Mouse (Mus musculus): ENCODE data around the gene St5. TPM values are rescaled to one million over a fixed set of nuclear protein-coding genes. Genes with fewer than 3 reads are reported as not detected.

St5 gene
- polyA plus RNA-seq, 1 experiment from 2014 or later = 29.6 TPM

GRCm38 (mm10) chr7:109561466-109562153 lies 141.8 kb downstream of the St5 start:
- Histone ChIP-seq H3K4me3 (ENCODE audit: low read depth, low read length) (no peak overlapping the region), H3K27me3 (ENCODE audit: control insufficient read depth, insufficient read depth, low read depth, low read length) (no peaks in the 10 kb centered on the region), H3K9me3 (replicated peaks; ENCODE audit: control insufficient read depth, low read length) (no peaks in the 10 kb centered on the region), H3K36me3 (ENCODE audit: control insufficient read depth, insufficient read depth) (no peaks in the 10 kb centered on the region), H3K4me1 (ENCODE audit: control insufficient read depth, low read depth, low read length) (no peaks in the 10 kb centered on the region; the same call in none of the 2 replicates), H3K27ac (ENCODE audit: low read length) (no peak overlapping the region), H3K4me2 (ENCODE audit: low read depth, low read length) (no peak overlapping the region), H3K9ac (ENCODE audit: low read depth, low read length) (no peak overlapping the region)
- 39% methylated on average over 8 of the region's 8 CpGs for WGBS (ENCODE audit: insufficient replicate concordance)
- no peak for ATAC-seq (ENCODE audit: low read depth)

DNA sequence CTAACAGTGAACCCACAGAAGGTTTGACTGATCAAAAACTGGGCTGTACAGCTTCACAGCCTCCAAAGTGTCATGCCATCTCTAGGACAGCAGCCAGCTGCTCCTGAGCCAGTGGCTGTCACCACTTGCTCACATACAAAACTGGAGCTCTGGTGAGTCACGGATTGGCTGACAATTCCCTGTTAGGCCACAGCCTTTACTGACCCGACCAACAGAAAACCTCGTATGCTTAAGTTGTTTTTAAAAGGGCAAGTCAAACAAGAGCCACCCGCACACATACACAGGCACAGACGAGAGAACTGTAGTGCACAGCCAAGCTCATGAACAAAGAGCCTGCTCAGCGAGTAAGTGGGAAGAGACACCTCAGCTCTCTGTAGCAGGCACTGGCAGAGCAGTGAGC lies 143.9 kb downstream of the St5 start:
- Histone ChIP-seq H3K4me1 (ENCODE audit: control insufficient read depth, low read depth, low read length) (no peaks in the 10 kb centered on the region; the same call in none of the 2 replicates), H3K9ac (ENCODE audit: low read depth, low read length) (no peak overlapping the region), H3K9me3 (replicated peaks; ENCODE audit: control insufficient read depth, low read length) (no peaks in the 10 kb centered on the region), H3K36me3 (ENCODE audit: control insufficient read depth, insufficient read depth) (no peaks in the 10 kb centered on the region), H3K4me2 (ENCODE audit: low read depth, low read length) (no peak overlapping the region), H3K4me3 (ENCODE audit: low read depth, low read length) (no peak overlapping the region), H3K27ac (ENCODE audit: low read length) (no peak overlapping the region), H3K27me3 (ENCODE audit: control insufficient read depth, insufficient read depth, low read depth, low read length) (no peaks in the 10 kb centered on the region)
- 59% methylated on average over 6 of the region's 6 CpGs for WGBS (ENCODE audit: insufficient replicate concordance)
- ATAC-seq (ENCODE audit: low read depth) = peak; percentile 37

DNA sequence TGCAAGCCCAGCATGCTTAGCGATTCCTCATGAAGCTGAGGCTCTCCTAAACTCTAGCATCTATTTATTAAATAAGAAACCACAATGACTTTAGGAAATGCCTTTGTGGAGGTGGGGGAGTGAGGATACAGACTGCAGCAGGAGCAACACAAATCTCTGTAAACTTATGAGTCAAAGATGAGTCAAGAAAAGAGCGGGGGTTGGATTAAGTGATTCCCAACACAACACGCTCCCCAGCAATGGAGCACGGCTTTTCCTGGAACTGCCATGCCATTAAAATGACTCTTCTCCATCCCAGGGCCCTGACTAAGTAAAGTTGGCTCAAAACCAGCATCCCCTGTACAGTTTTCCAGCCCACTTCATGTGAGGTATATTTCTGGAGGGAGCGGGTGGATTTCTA lies 156.7 kb downstream of the St5 start:
- H3K4me3 ChIP-seq (ENCODE audit: low read depth, low read length) = no peak overlapping the region

GRCm38 (mm10) chr7:109546186-109546585 lies 157.2 kb downstream of the St5 start:
- Histone ChIP-seq H3K27me3 (ENCODE audit: control insufficient read depth, insufficient read depth, low read depth, low read length) (no peaks in the 10 kb centered on the region), H3K4me2 (ENCODE audit: low read depth, low read length) (no peak overlapping the region), H3K27ac (ENCODE audit: low read length) (no peak overlapping the region), H3K9me3 (replicated peaks; ENCODE audit: control insufficient read depth, low read length) (no peaks in the 10 kb centered on the region), H3K9ac (ENCODE audit: low read depth, low read length) (no peak overlapping the region), H3K36me3 (ENCODE audit: control insufficient read depth, insufficient read depth) (no peaks in the 10 kb centered on the region), H3K4me1 (ENCODE audit: control insufficient read depth, low read depth, low read length) (no peaks in the 10 kb centered on the region), H3K4me3 (ENCODE audit: low read depth, low read length) (no peak overlapping the region)
- no peak for ATAC-seq (ENCODE audit: low read depth)
- 89% methylated on average over 2 of the region's 2 CpGs for WGBS (ENCODE audit: insufficient replicate concordance)

More for the DNA sequence above, 156.7 kb downstream of the St5 start:
- Histone ChIP-seq H3K9ac (ENCODE audit: low read depth, low read length) (no peak overlapping the region), H3K36me3 (ENCODE audit: control insufficient read depth, insufficient read depth) (no peaks in the 10 kb centered on the region), H3K4me1 (ENCODE audit: control insufficient read depth, low read depth, low read length) (no peaks in the 10 kb centered on the region), H3K4me2 (ENCODE audit: low read depth, low read length) (no peak overlapping the region), H3K27ac (ENCODE audit: low read length) (no peak overlapping the region), H3K9me3 (replicated peaks; ENCODE audit: control insufficient read depth, low read length) (no peaks in the 10 kb centered on the region), H3K27me3 (ENCODE audit: control insufficient read depth, insufficient read depth, low read depth, low read length) (no peaks in the 10 kb centered on the region)
- WGBS (ENCODE audit: insufficient replicate concordance) = 75% methylated on average over 5 of the region's 5 CpGs
- no peak for ATAC-seq (ENCODE audit: low read depth)

DNA sequence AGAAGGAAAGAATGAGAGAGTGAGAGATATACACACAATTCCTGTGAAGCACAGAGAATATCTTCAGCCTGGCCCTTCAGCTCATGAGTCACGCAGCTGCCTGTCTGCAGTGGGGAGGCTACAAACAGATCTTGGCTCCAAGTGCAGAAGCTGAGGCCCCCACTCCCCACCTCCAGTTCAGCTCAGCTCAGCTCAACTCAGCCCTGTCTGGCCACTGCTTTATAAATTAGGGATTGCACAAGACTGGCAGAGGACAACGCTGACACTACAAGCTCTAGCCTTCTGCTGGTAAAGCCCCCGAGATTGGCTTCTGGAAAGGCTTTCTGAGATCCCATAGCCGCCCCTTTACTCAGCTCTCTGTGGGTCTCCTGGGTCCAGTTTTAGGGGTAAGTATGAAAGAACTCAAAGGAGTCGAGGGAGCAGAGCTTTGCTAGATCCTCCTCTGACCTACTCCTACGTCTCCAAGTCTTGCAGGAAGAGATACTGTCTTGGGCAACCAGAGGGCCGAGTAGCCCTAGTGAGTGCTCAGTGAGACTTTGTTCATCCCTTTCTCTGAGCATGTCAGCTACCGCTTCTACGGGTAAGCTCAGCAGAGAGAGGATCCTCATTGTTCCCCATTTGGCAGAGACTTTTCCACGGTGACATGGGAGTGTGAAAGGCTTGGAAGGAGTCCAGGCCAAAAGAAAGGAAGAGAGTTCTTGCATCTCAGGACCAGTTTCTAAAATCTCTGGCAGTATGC lies 158.0 kb downstream of the St5 start:
- no peak for ATAC-seq (ENCODE audit: low read depth)
- Histone ChIP-seq H3K27me3 (ENCODE audit: control insufficient read depth, insufficient read depth, low read depth, low read length) (no peaks in the 10 kb centered on the region), H3K4me2 (ENCODE audit: low read depth, low read length) (no peak overlapping the region), H3K4me3 (ENCODE audit: low read depth, low read length) (no peak overlapping the region), H3K27ac (ENCODE audit: low read length) (no peak overlapping the region), H3K9me3 (replicated peaks; ENCODE audit: control insufficient read depth, low read length) (no peaks in the 10 kb centered on the region), H3K4me1 (ENCODE audit: control insufficient read depth, low read depth, low read length) (no peaks in the 10 kb centered on the region), H3K36me3 (ENCODE audit: control insufficient read depth, insufficient read depth) (no peaks in the 10 kb centered on the region), H3K9ac (ENCODE audit: low read depth, low read length) (no peak overlapping the region)
- 54% methylated on average over 10 of the region's 10 CpGs for WGBS (ENCODE audit: insufficient replicate concordance)

DNA sequence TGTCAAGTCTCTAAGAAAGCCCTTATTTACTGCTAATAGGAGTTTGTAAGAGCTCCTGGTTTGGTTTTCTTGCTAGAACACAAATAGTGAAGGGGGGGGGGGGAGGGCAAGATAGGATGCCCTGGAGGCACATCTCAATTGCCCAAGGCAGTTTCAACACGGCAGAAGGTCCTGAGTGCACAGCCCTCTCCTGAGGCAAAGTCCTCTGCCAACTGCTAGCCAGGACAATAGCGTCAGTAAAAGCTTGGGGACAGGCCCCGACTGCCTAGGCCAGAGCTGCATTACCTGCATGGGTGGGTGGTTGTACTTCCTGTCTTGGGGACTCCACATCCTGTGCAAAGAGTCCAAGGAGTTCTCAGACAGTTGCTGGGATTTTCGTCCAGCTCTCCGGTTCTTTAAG lies 158.6 kb downstream of the St5 start:
- Histone ChIP-seq H3K36me3 (ENCODE audit: control insufficient read depth, insufficient read depth) (no peaks in the 10 kb centered on the region), H3K9me3 (replicated peaks; ENCODE audit: control insufficient read depth, low read length) (no peaks in the 10 kb centered on the region), H3K4me2 (ENCODE audit: low read depth, low read length) (no peak overlapping the region), H3K9ac (ENCODE audit: low read depth, low read length) (no peak overlapping the region), H3K4me1 (ENCODE audit: control insufficient read depth, low read depth, low read length) (no peaks in the 10 kb centered on the region), H3K27me3 (ENCODE audit: control insufficient read depth, insufficient read depth, low read depth, low read length) (no peaks in the 10 kb centered on the region), H3K27ac (ENCODE audit: low read length) (no peak overlapping the region), H3K4me3 (ENCODE audit: low read depth, low read length) (no peak overlapping the region)
- 50% methylated on average over 5 of the region's 5 CpGs for WGBS (ENCODE audit: insufficient replicate concordance)
- no peak for ATAC-seq (ENCODE audit: low read depth)

- Histone ChIP-seq H3K36me3 (ENCODE audit: control insufficient read depth, insufficient read depth) (no peaks in the 10 kb centered on the region), H3K9ac (ENCODE audit: low read depth, low read length) (no peak overlapping the region), H3K27ac (ENCODE audit: low read length) (no peak overlapping the region), H3K9me3 (replicated peaks; ENCODE audit: control insufficient read depth, low read length) (no peaks in the 10 kb centered on the region), H3K4me2 (ENCODE audit: low read depth, low read length) (no peak overlapping the region), H3K4me3 (ENCODE audit: low read depth, low read length) (no peak overlapping the region), H3K4me1 (ENCODE audit: control insufficient read depth, low read depth, low read length) (no peaks in the 10 kb centered on the region), H3K27me3 (ENCODE audit: control insufficient read depth, insufficient read depth, low read depth, low read length) (no peaks in the 10 kb centered on the region)
- 42% methylated on average over 3 of the region's 3 CpGs for WGBS (ENCODE audit: insufficient replicate concordance)
- no peak for ATAC-seq (ENCODE audit: low read depth)
Observed at GRCm38 (mm10) chr7:109542364-109542628, 161.1 kb downstream of the St5 start.

GRCm38 (mm10) chr7:109541609-109542363 lies 161.6 kb downstream of the St5 start:
- Histone ChIP-seq H3K36me3 (ENCODE audit: control insufficient read depth, insufficient read depth) (no peaks in the 10 kb centered on the region), H3K27ac (ENCODE audit: low read length) (no peak overlapping the region)
- peak; percentile 23; the same call in 1 of the 2 replicates for ATAC-seq (ENCODE audit: low read depth)

DNA sequence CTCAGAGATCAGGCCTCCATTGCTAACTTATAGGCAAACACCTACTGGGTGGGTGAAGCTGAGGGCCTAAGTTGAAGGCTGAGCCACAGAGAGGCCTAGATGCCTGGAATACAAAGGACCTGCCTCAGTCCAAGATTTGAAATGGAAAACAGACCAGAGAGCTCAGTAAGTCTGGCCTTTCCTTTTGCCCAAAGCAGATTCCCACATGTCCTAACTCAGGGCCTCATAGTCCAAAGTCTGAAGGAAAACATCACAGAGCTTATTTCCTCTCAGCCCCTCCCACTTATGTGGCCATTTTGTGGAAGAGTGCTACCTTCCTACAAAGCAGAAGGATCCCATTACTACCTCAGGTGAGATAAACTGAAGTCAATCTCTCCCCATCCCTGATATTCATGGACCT lies 162.5 kb downstream of the St5 start:
- Histone ChIP-seq H3K27me3 (ENCODE audit: control insufficient read depth, insufficient read depth, low read depth, low read length) (no peaks in the 10 kb centered on the region), H3K4me1 (ENCODE audit: control insufficient read depth, low read depth, low read length) (no peaks in the 10 kb centered on the region), H3K4me3 (ENCODE audit: low read depth, low read length) (no peak overlapping the region), H3K36me3 (ENCODE audit: control insufficient read depth, insufficient read depth) (no peaks in the 10 kb centered on the region), H3K27ac (ENCODE audit: low read length) (no peak overlapping the region), H3K9me3 (replicated peaks; ENCODE audit: control insufficient read depth, low read length) (no peaks in the 10 kb centered on the region), H3K9ac (ENCODE audit: low read depth, low read length) (no peak overlapping the region), H3K4me2 (ENCODE audit: low read depth, low read length) (no peak overlapping the region)
- no peak for ATAC-seq (ENCODE audit: low read depth)

More at GRCm38 (mm10) chr7:109541609-109542363, 161.6 kb downstream of the St5 start:
- no peaks in the 10 kb centered on the region for H3K27me3 ChIP-seq (ENCODE audit: control insufficient read depth, insufficient read depth, low read depth, low read length)
- H3K4me3 ChIP-seq (ENCODE audit: low read depth, low read length) = no peak overlapping the region
- no peaks in the 10 kb centered on the region for H3K9me3 ChIP-seq (replicated peaks; ENCODE audit: control insufficient read depth, low read length)
- H3K4me1 ChIP-seq (ENCODE audit: control insufficient read depth, low read depth, low read length) = no peaks in the 10 kb centered on the region
- H3K4me2 ChIP-seq (ENCODE audit: low read depth, low read length) = no peak overlapping the region
- no peak overlapping the region for H3K9ac ChIP-seq (ENCODE audit: low read depth, low read length)
- 37% methylated on average over 10 of the region's 10 CpGs for WGBS (ENCODE audit: insufficient replicate concordance)

All from liver, embryonic 16.5 days (tissue).